Mouse (Mus musculus): ENCODE results near the gene Slc35f4. TPM values are rescaled to one million over a fixed set of nuclear protein-coding genes. Genes with fewer than 3 reads are reported as not detected.

The Slc35f4 gene
- total and polyA plus RNA-seq, 3 experiments: not detected

DNA sequence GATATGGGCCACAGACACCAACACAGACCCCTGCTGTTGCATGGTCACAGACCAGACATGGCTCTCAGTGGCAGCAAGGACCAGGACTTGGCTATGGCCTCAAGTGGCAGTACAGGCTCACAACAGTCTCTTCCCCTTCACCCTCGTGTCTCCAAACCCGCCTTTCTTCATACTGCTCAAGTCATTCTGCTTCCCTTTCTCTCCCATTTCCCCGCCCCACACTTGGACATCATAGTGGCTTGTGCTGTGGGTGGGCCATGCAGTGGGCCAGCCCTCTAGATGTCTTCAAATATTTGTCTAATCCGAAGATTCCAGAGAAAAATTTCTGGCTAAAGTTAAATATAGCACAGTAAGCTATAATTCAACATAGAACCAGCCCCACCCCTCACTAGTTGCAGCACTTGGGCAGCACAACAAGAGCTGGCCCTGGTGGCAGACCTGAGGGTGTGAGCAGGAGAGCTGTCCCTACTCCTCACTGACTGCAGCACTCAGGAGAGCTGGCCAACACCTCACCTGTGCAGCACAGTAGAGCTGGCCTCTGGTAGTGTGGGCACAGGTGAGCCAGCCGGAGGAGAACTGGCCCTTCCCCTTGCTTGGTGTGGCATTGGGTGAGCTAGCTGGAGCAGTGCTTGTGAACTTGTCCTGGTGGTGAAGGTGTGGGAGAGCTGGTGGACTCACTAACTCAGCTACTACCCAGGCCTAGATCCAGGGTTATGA is 260.4 kb downstream of the Slc35f4 start:
- no peaks in the 10 kb centered on the region for H3K9me3 ChIP-seq (replicated peaks; ENCODE audit: insufficient read depth, low read length)
- no peak overlapping the region for H3K4me3 ChIP-seq (ENCODE audit: control insufficient read depth in 1 of 2, insufficient read depth in 1 of 2, low read depth in 2 of 2, low read length in 2 of 2)
- no peak overlapping the region for H3K27ac ChIP-seq (ENCODE audit: control insufficient read depth, low read depth, low read length)
- H3K4me1 ChIP-seq (ENCODE audit: control insufficient read depth in 1 of 2, insufficient read depth in 2 of 2, low read length in 2 of 2): no peaks in the 10 kb centered on the region
- no peak for DNase-seq (ENCODE audit: low read depth, low spot score)
- no peaks in the 10 kb centered on the region for H3K79me2 ChIP-seq (ENCODE audit: control insufficient read depth, insufficient read depth, low read length, poor library complexity)
- no peak for TF ChIP-seq MAFK (IDR thresholded peaks at IDR 0.05; ENCODE audit: borderline replicate concordance, low read depth, low read length)
- TF ChIP-seq NELFE (IDR thresholded peaks at IDR 0.05; ENCODE audit: low read depth, low read length): no peak
- no peak for TF ChIP-seq POLR2AphosphoS2 (IDR thresholded peaks at IDR 0.05; ENCODE audit: low read length)
- no peak for TF ChIP-seq POLR2A (IDR thresholded peaks at IDR 0.05; ENCODE audit: control insufficient read depth in 1 of 2, insufficient read depth in 1 of 2, low read depth in 1 of 2, low read length in 2 of 2, poor library complexity in 1 of 2)
- TF ChIP-seq NRF1 (IDR thresholded peaks at IDR 0.05; ENCODE audit: insufficient read depth, low read depth, low read length, poor library complexity, severe bottlenecking): no peak
- TF ChIP-seq MAZ (IDR thresholded peaks at IDR 0.05; ENCODE audit: low read depth, low read length): no peak
- no peak for TF ChIP-seq GABPA (IDR thresholded peaks at IDR 0.05; ENCODE audit: low read depth, low read length)
- TF ChIP-seq E2F4 (IDR thresholded peaks at IDR 0.05; ENCODE audit: borderline replicate concordance, low read depth, low read length): no peak
- TF ChIP-seq ZKSCAN1 (IDR thresholded peaks at IDR 0.05; ENCODE audit: low read depth, low read length): no peak
- TF ChIP-seq MYB (IDR thresholded peaks at IDR 0.05; ENCODE audit: low read depth, low read length): no peak
- TF ChIP-seq UBTF (IDR thresholded peaks at IDR 0.05; ENCODE audit: borderline replicate concordance, insufficient read depth, low read depth, low read length): no peak
- no peak for TF ChIP-seq CHD1 (IDR thresholded peaks at IDR 0.05; ENCODE audit: low read depth, low read length)
- no peak for TF ChIP-seq MAX (IDR thresholded peaks at IDR 0.05; ENCODE audit: low read length)
- no peak for TF ChIP-seq MYC (IDR thresholded peaks at IDR 0.05; ENCODE audit: low read depth, low read length)
- TF ChIP-seq USF1 (IDR thresholded peaks at IDR 0.05; ENCODE audit: low read depth, low read length): no peak
- TF ChIP-seq CTCF (IDR thresholded peaks at IDR 0.05 in 2 of 3, conservative IDR thresholded peaks at IDR 0.05 in 1 of 3; ENCODE audit: control insufficient read depth in 1 of 3, insufficient read depth in 1 of 3, low read depth in 2 of 3, low read length in 3 of 3, poor library complexity in 1 of 3, severe bottlenecking in 1 of 3): no peak
- no peak for TF ChIP-seq ETS1 (IDR thresholded peaks at IDR 0.05; ENCODE audit: low read depth, low read length)
- H3K36me3 ChIP-seq (ENCODE audit: control insufficient read depth in 1 of 2, insufficient read depth in 2 of 2, low read length in 2 of 2): no peaks in the 10 kb centered on the region
- H3K9ac ChIP-seq (ENCODE audit: control insufficient read depth, low read depth, low read length, poor library complexity, severe bottlenecking): no peak overlapping the region
- H3K27me3 ChIP-seq (ENCODE audit: control insufficient read depth in 1 of 2, insufficient read depth in 2 of 2, low read length in 2 of 2): no peaks in the 10 kb centered on the region
